Mouse (Mus musculus) lung, embryonic 15.5 days (tissue): ENCODE data around the gene Lbh. TPM values are rescaled to one million over a fixed set of nuclear protein-coding genes. Genes with fewer than 3 reads are reported as not detected.

Source experiments
- ATAC-seq: fragments of 200-750 bp; cut with Nextera tagmentation; 2 replicates; pipeline ENCODE4 v1.8.0; 2017; ENCODE audit warnings: moderate number of reproducible peaks, borderline replicate concordance; ENCODE audit not compliant: low FRiP score, low TSS enrichment; ENCODE audit errors: extremely low read depth
- H3K27ac ChIP-seq: fragments of 300-500 bp; sonication (generic); 2 replicates; pipeline ENCODE4 v1.5.1; 2015; ENCODE audit warnings: moderate library complexity, mild to moderate bottlenecking, inconsistent platforms
- H3K27me3 ChIP-seq: fragments of 300-500 bp; sonication (generic); 2 replicates; pipeline ENCODE4 v1.6.1; 2015; ENCODE audit warnings: inconsistent platforms
- H3K36me3 ChIP-seq: fragments of 300-500 bp; sonication (generic); 2 replicates; pipeline ENCODE4 v1.6.1; 2015; ENCODE audit warnings: inconsistent platforms
- H3K4me1 ChIP-seq: fragments of 300-500 bp; sonication (generic); 2 replicates; pipeline ENCODE4 v1.6.1; 2015; ENCODE audit warnings: inconsistent platforms
- H3K4me2 ChIP-seq: fragments of 300-500 bp; sonication (generic); 2 replicates; pipeline ENCODE4 v1.6.1; 2015; ENCODE audit warnings: inconsistent platforms, mild to moderate bottlenecking, moderate library complexity
- H3K4me3 ChIP-seq: fragments of 300-500 bp; sonication (generic); 2 replicates; pipeline ENCODE4 v1.5.1; 2015; ENCODE audit warnings: mild to moderate bottlenecking, inconsistent platforms
- H3K9ac ChIP-seq: fragments of 300-500 bp; sonication (generic); 2 replicates; pipeline ENCODE4 v1.6.1; 2015; ENCODE audit warnings: inconsistent platforms
- H3K9me3 ChIP-seq: fragments of 300-500 bp; sonication (generic); 2 replicates; pipeline ENCODE4 v1.6.1; 2016; ENCODE audit warnings: inconsistent platforms
- WGBS: fragments of 180-500 bp; shearing (Covaris S2); methylation state at CpG from one replicate; pipeline ENCODE4 v1.1.7; 2015; 5-methylcytosine and 5-hydroxymethylcytosine counted together
- polyA plus RNA-seq: library from polyadenylated mRNA; unstranded; fragments of >200 nt; fragmentation: Nextera tagmentation; extraction: Ambion mirVana; gene quantifications from 2 replicates; pipeline ENCODE4 v1.2.1, GENCODE M21; 2015

Lbh gene
- polyA plus RNA-seq, 1 experiment from 2014 or later: 9.0 TPM

DNA sequence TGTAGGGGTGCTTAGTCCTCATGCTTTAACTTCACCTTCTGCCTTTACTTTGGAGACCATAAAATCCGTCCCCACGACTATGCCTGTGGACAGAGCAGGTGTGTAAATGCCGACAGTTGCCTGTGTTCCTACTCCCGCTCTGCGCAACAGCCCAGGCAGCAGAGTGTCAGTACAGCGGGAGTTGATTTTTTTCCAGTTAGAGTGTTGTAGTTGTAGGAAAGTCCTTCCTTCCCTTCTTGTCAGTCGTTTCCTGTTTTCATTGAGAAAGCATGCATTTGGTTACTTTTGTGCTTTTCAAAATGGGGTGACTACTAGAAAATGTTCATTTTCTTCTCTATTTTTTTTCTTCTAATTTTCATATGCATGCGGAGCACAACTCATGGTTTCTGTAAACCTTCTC, 8.9 kb downstream of the Lbh start:
- Histone ChIP-seq H3K4me3 (no peak overlapping the region), H3K9me3 (no peaks in the 10 kb centered on the region), H3K9ac (no peak overlapping the region), H3K4me2 (no peak overlapping the region), H3K36me3 (peaks cover 35% of the 10 kb centered on the region), H3K27ac (no peak overlapping the region), H3K4me1 (peaks cover 33% of the 10 kb centered on the region), H3K27me3 (no peaks in the 10 kb centered on the region)
- no peak for ATAC-seq
- WGBS: 85% methylated on average over 8 of the region's 8 CpGs

DNA sequence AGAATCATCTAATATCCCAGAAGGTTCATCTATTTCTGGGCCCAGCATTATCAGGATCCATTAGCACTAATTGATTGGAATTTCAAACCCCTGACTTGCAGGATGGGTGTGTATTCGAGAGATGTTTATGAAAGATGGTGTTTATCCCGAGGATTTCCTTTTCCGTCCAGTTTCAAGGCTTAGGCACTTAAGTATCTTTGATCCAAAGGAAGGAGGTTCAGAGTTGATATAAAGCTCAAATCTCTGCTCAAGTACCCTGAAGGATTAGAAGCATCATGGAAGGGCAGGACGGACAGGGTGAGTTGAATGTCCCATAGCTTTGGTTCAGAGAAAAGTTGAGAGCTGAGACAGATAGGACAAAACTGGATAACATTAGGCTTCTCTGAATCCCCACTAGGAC, 15.0 kb downstream of the Lbh start:
- 68% methylated on average over 4 of the region's 4 CpGs for WGBS
- Histone ChIP-seq H3K27me3 (no peaks in the 10 kb centered on the region), H3K4me3 (no peak overlapping the region), H3K9me3 (no peaks in the 10 kb centered on the region), H3K4me1 (peaks cover 57% of the 10 kb centered on the region), H3K36me3 (peaks cover 17% of the 10 kb centered on the region), H3K9ac (no peak overlapping the region), H3K27ac (no peak overlapping the region), H3K4me2 (no peak overlapping the region)
- no peak for ATAC-seq

DNA sequence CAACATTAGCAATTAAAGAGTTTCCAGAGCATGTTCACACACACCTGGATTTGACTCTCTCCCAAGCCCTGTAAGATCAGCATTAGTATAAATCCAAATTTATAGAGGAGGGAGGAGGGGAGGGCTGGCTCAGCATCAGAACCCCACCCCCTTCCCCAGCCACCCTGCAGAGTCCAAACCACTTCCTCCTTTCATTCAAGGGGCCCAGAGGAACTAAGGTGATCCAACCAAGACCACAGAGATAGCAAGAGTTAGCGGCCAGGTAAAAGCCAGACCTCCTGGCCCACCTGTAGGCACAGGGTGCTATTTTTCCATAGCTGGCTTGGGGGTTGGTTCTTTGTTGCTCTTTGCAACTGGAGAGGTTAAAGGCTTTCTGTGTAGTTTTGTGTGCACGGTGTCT, 16.0 kb downstream of the Lbh start:
- Histone ChIP-seq H3K36me3 (peaks cover 16% of the 10 kb centered on the region), H3K27ac (0 out of 2 replicates have a peak overlapping the region, but pooled peaks have one; percentile 23), H3K4me2 (no peak overlapping the region), H3K9me3 (no peaks in the 10 kb centered on the region), H3K27me3 (no peaks in the 10 kb centered on the region), H3K9ac (no peak overlapping the region), H3K4me1 (peaks cover 64% of the 10 kb centered on the region), H3K4me3 (no peak overlapping the region)
- ATAC-seq: no peak
- WGBS: 62% methylated on average over 2 of the region's 2 CpGs

DNA sequence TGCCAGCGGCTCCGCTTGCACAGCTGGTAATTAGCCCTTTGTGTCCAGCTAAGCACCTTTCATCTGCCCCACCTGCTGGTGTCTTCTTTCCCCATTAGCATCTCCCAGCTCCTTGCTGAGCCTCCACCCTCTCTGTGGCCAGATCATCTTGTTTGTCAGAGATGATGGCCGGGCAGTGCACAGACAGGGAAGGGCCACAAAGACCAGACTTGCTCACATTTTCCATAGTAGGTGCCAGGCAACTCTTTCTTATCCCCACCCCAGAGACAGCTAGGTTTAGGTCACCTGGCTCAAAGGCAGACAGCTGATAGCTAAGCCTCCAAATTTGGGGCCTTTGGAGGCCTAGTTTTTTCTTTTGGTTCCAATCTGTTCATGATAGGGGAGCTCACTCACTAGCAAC, 16.5 kb downstream of the Lbh start:
- H3K36me3 ChIP-seq: peaks cover 20% of the 10 kb centered on the region
- no peak overlapping the region for H3K9ac ChIP-seq
- H3K9me3 ChIP-seq: no peaks in the 10 kb centered on the region
- no peak overlapping the region for H3K4me3 ChIP-seq
- H3K4me1 ChIP-seq: peaks cover 66% of the 10 kb centered on the region
- H3K4me2 ChIP-seq: no peak overlapping the region
- no peak for ATAC-seq
- peak overlapping the region; percentile 23; the same call in 1 of the 2 replicates for H3K27ac ChIP-seq
- no peaks in the 10 kb centered on the region for H3K27me3 ChIP-seq
- 67% methylated on average over 3 of the region's 3 CpGs for WGBS

DNA sequence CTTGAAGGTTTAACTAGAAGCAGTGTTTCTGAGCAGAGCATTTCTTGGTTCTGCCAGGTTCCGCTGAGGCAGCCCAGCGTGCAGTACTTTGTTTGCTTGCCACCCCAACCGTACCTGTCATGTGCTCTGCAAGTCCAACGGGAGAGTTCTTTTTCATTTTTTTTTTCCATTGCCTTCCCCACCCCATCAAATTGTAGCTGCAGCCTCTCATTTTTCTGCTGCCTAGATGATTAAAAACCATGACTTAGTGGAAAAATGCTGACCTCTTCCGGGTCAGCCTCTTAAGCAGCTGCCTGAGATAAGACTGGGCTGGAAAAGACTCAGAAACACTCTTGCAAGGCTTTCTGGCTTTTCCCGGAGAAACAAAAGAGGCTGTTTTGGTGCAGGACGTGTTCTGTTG, 17.8 kb downstream of the Lbh start:
- H3K9me3 ChIP-seq: no peaks in the 10 kb centered on the region
- peak overlapping the region; percentile 56 for H3K27ac ChIP-seq
- WGBS: 13% methylated on average over 7 of the region's 7 CpGs
- peaks cover 66% of the 10 kb centered on the region for H3K4me1 ChIP-seq
- no peak overlapping the region for H3K9ac ChIP-seq
- H3K4me3 ChIP-seq: no peak overlapping the region
- peak overlapping the region; percentile 6; the same call in 1 of the 2 replicates for H3K4me2 ChIP-seq
- no peaks in the 10 kb centered on the region for H3K27me3 ChIP-seq
- no peak for ATAC-seq
- H3K36me3 ChIP-seq: peaks cover 27% of the 10 kb centered on the region

DNA sequence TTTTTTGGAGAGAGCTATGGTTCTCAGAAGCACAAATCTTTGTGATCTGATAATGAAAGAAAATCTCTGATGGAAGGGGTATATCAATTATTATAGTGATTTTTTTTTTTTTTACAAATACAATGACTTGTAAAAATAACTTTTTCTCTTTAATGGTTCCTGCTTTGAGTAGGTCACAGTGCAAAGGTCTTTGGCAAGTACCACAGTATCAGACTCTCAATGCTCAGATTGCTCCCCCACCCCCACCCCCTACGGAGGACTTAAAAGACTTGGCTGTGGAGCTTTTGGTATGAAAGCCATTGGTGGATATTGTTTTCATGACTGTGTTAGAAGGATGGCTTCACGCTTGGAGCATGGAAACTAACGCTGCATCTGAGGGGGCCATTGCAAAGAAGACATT, 18.2 kb downstream of the Lbh start:
- peak overlapping the region; percentile 56 for H3K27ac ChIP-seq
- H3K36me3 ChIP-seq: peaks cover 30% of the 10 kb centered on the region
- no peaks in the 10 kb centered on the region for H3K9me3 ChIP-seq
- peaks cover 66% of the 10 kb centered on the region for H3K4me1 ChIP-seq
- H3K27me3 ChIP-seq: no peaks in the 10 kb centered on the region
- H3K4me2 ChIP-seq: no peak overlapping the region
- H3K9ac ChIP-seq: no peak overlapping the region
- H3K4me3 ChIP-seq: no peak overlapping the region
- no peak for ATAC-seq
- 48% methylated on average over 3 of the region's 3 CpGs for WGBS

DNA sequence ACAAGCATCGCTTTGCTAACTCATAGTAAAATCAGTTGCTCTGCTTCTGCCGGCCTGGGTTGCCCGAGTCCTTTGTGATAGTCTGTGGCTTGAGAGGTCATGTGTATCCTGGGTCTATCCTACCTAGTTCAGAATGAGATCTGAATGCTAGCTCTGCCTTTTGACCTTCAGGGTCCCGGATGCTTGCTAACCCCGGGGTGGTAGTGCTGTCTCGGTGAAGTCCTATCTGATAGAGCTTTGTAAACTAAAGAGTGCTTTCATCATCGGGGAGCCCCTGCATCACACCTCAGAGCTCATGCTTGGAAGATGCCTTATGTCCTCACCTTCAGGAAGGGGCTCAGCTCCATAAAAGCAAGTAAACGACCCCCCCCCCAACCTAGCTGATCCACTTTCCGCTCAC, 19.1 kb downstream of the Lbh start:
- 0 out of 2 replicates have a peak overlapping the region, but pooled peaks have one; percentile 14 for H3K27ac ChIP-seq
- H3K4me1 ChIP-seq: peaks cover 65% of the 10 kb centered on the region
- peaks cover 30% of the 10 kb centered on the region for H3K36me3 ChIP-seq
- H3K9ac ChIP-seq: no peak overlapping the region
- H3K4me3 ChIP-seq: no peak overlapping the region
- ATAC-seq: no peak
- no peaks in the 10 kb centered on the region for H3K9me3 ChIP-seq
- no peak overlapping the region for H3K4me2 ChIP-seq
- WGBS: 58% methylated on average over 9 of the region's 9 CpGs
- no peaks in the 10 kb centered on the region for H3K27me3 ChIP-seq

DNA sequence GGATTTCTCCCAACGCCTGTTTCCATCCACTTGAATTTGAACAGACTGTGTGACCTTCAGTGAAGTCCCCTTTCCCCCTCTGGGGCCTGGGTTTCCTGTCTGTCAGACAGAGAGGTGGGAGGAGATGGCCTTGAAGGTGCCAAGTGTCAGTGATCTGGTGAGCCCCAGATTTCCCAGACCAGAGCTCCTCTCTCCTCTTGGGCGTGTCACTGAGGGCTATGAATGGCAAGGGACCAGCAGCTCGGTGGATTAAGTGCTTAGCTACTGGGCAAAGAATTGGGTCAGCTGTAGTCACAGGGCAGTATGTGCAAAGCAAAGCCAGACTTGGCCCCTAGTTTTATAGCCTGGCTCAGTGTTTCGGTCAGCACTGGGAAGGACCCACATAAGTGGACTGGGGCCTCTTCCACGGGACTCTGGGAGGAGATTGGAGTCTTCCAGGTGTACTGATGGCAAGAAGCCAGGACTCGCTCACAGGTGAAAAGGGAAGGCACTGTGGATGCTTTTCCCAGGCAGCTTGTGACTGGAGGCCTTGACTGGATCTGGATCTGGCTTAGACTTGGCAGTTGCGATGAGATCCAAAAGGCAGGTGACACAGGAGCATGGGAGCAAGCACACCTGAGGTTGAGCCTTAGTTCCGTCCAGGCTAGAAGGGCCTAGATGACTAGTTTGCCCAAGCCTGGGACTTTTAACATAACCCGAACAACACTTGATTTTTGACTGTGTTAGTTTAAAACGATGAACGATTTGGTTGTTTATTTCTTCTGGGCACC, 20.1 kb downstream of the Lbh start:
- 57% methylated on average over 11 of the region's 11 CpGs for WGBS
- no peak overlapping the region for H3K4me3 ChIP-seq
- H3K4me2 ChIP-seq: peak overlapping the region; percentile 3; the same call in 1 of the 2 replicates
- ATAC-seq: no peak
- peaks cover 55% of the 10 kb centered on the region for H3K4me1 ChIP-seq
- H3K9ac ChIP-seq: no peak overlapping the region
- no peaks in the 10 kb centered on the region for H3K27me3 ChIP-seq
- H3K9me3 ChIP-seq: no peaks in the 10 kb centered on the region
- peak overlapping the region; percentile 56 for H3K27ac ChIP-seq
- peaks cover 30% of the 10 kb centered on the region for H3K36me3 ChIP-seq

DNA sequence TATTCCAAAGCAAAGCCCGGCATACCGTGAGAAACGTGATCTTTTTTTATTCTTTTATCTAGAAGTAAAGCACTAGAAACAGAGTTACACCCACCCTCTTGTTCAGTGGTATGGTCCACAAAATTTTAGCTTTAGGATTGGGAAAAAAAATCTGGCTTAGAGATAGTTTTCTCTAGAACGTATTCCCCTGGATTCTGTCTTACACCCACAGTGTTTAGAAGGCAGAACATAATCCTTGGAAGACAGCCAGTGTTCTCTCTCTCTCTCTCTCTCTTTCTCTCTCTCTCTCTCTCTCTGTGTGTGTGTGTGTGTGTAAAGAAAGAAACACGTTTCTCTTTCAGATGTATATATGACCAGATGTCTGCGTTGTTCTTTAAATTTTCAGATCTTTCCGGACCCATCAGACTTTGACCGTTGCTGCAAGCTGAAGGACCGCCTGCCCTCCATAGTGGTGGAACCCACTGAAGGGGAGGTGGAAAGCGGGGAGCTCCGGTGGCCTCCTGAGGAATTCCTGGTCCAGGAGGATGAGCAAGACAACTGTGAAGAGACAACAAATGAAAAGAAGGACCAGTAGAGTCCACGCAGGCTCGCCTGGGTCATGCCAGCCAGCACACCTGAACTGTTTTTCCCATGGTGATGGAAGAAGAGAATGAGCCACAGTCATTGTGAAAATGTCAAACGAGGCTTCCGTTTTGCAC, 20.9 kb downstream of the Lbh start:
- H3K9ac ChIP-seq: no peak overlapping the region
- H3K27me3 ChIP-seq: no peaks in the 10 kb centered on the region
- ATAC-seq: no peak

DNA sequence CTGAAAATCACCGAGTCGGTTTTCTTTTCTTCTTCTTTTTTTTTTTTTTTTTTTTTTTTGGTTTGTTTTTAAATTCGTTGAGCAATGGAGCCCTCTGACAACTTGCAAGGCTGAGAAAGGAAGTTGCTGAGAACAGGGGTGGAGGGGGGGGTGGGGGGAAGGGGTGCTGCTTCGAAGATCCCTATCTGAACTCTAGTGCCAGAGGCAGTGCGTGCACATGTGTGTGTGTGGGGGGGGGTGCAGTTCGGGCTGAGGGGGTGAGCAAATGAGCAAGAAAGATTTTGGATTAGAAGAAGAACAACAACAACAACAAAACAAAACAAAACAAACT, 21.4 kb downstream of the Lbh start:
- H3K36me3 ChIP-seq: peaks cover 30% of the 10 kb centered on the region
- 68% methylated on average over 6 of the region's 6 CpGs for WGBS
- ATAC-seq: no peak

More for the DNA sequence above, 20.9 kb downstream of the Lbh start:
- H3K36me3 ChIP-seq: peaks cover 30% of the 10 kb centered on the region
- H3K27ac ChIP-seq: peak overlapping the region; percentile 56
- WGBS: 74% methylated on average over 15 of the region's 15 CpGs
- no peaks in the 10 kb centered on the region for H3K9me3 ChIP-seq
- H3K4me3 ChIP-seq: no peak overlapping the region
- no peak overlapping the region for H3K4me2 ChIP-seq
- peaks cover 48% of the 10 kb centered on the region for H3K4me1 ChIP-seq

DNA sequence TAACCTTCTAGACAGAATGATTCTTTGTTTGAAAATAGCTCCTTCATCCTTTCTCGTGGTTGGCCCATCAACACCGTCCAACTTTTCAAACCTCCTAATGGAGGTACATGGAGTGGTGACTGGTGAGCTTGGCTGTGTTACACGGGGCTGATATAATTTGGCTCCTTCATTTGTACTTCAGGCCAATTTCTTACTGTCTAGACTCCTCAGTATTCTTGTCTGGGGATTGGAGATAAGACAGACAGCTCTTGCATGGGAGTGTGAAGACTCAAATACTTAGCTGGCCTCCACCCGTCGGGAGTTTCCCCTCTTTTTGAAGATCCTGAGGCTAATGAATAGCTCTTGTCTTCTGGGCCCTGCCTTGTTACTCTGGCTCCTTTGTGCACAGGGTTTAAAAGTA, 26.3 kb downstream of the Lbh start:
- Histone ChIP-seq H3K27me3 (no peaks in the 10 kb centered on the region), H3K36me3 (peaks cover 25% of the 10 kb centered on the region), H3K9me3 (no peaks in the 10 kb centered on the region), H3K9ac (no peak overlapping the region), H3K4me2 (no peak overlapping the region), H3K4me1 (peaks cover 23% of the 10 kb centered on the region), H3K4me3 (no peak overlapping the region), H3K27ac (no peak overlapping the region)
- 72% methylated on average over 5 of the region's 5 CpGs for WGBS
- ATAC-seq: no peak

More for the DNA sequence above, 21.4 kb downstream of the Lbh start:
- H3K27ac ChIP-seq: no peak overlapping the region; the same call in 1 of the 2 replicates
- H3K9ac ChIP-seq: no peak overlapping the region
- H3K4me1 ChIP-seq: peaks cover 43% of the 10 kb centered on the region
- no peak overlapping the region for H3K4me2 ChIP-seq
- H3K4me3 ChIP-seq: no peak overlapping the region
- H3K9me3 ChIP-seq: no peaks in the 10 kb centered on the region
- no peaks in the 10 kb centered on the region for H3K27me3 ChIP-seq
